Mouse (Mus musculus) liver, adult 2 months (tissue): ENCODE measurements at regions not wholly inside any gene's neighbourhood (a gene's known extent, or its start where the extent isn't known, plus 50 kb on each side); places are given as distances from the start of the nearest gene placed in this dataset.

ENCODE experiments used
- CTCF ChIP-seq: fragments of 200-500 bp; IDR thresholded peaks from 2 replicates; pipeline ENCODE4 v1.5.1; 2011; ENCODE audit warnings: low read depth, low read length, control low read depth
- POLR2A ChIP-seq: fragments of 200-500 bp; IDR thresholded peaks from 2 replicates; pipeline ENCODE4 v1.6.1; 2011; ENCODE audit warnings: low read length, control low read depth; ENCODE audit not compliant: insufficient read depth; ENCODE audit errors: extremely low read depth

DNA sequence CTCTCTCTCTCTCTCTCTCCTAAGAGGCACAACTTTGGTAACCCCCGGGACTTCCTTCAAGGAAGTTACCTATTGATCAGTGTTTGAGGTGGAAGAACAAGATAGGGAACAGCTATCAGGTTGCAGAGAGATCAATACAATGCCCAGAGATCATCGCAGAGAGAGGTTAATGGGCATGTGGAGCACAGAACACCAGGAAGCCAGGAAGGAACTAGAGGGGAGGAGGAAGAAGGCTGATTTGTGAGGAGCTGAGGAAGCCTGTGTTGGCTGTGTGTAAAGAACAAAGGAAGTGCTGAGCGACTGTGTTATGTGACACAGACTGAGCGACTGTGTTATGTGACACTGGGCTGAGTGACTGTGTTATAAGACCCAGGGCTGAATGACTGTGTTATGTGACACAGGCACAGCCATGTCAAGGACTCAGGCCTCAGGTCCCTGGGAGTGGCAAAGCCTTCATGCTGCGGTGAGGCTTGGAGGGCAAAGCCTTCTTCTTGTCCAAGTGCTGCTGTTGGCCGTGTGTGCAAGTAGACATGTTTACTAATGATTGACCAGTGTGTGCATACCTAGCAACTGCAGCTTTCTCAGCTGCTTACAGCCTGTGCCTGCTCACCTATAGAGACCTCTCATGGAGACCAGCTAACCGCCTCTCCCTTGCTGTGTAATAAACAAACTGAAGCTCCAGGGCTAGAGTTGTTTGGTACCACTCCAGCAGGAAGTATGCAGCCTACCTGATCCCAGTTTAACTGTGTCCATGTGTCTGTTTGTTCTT, 801.8 kb upstream of the 4930452B06Rik start:
- TF ChIP-seq POLR2A (no peak), CTCF (no peak)
